Mouse (Mus musculus): ENCODE data around the gene Dip2c. TPM values are rescaled to one million over a fixed set of nuclear protein-coding genes. Genes with fewer than 3 reads are reported as not detected.

The Dip2c gene
- polyA plus RNA-seq, 1 experiment = 8.4 TPM

DNA sequence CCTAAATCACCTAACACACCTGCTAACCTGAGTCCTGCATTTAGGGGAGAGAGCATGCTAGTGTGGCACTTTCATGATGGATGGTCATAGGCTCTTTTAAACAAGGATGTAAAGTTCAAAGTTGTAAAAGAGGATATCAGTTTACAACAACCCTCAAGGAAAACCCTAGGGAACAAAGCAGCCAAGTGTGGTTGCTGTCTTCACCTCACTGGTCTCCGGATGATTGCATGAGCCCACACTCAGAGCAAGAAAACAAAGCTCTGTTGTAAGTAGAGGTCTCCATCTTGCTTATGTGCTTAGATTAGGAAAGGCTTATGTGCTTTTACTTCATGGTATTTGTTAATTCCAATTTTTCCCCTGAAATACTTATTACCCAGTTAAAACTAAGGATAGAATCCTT is 384.4 kb downstream of the Dip2c start:
- no peaks in the 10 kb centered on the region for H3K4me1 ChIP-seq (ENCODE audit: control insufficient read depth, insufficient read depth, low read length)

DNA sequence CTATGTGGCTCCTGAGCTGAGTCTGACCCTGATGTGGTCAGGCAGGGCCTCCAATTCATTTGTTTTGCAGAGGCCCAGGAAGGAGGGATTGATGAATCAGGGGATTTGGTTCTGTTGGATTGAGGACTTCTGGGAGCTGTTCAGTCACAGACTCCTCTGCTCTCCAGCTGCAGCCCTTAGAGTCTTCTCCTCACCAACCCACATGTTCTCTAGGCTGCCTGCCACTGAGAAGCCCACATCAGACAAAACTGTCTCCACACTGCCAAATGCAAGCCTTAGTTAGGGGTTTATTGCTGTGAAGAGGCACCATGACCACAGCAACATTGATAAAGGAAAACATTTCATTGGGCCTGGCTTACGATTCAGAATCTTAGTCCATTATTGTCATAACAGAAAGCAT is 387.3 kb downstream of the Dip2c start:
- H3K27ac ChIP-seq (ENCODE audit: insufficient read depth, low read length) = no peak overlapping the region
- H3K9ac ChIP-seq (ENCODE audit: low read depth, poor library complexity, severe bottlenecking) = no peak overlapping the region
- H3K27me3 ChIP-seq (ENCODE audit: control insufficient read depth, insufficient read depth, low read length, poor library complexity, severe bottlenecking) = no peaks in the 10 kb centered on the region
- H3K4me1 ChIP-seq (ENCODE audit: control insufficient read depth, insufficient read depth, low read length) = no peaks in the 10 kb centered on the region
- H3K4me3 ChIP-seq (ENCODE audit: low read depth, low read length) = no peak overlapping the region
- TF ChIP-seq EP300 (IDR thresholded peaks at IDR 0.05; ENCODE audit: insufficient read depth, low read depth, low read length) = no peak
- TF ChIP-seq CTCF (IDR thresholded peaks at IDR 0.05; ENCODE audit: low read depth, low read length) = no peak
- TF ChIP-seq POLR2A (IDR thresholded peaks at IDR 0.05; ENCODE audit: insufficient read depth, low read length) = no peak
- H3K36me3 ChIP-seq (ENCODE audit: control insufficient read depth, insufficient read depth, low read length, poor library complexity, severe bottlenecking) = no peaks in the 10 kb centered on the region
- no peaks in the 10 kb centered on the region for H3K9me3 ChIP-seq (replicated peaks; ENCODE audit: control insufficient read depth, insufficient read depth, low read length, poor library complexity, severe bottlenecking)

More for the DNA sequence above, 384.4 kb downstream of the Dip2c start:
- no peak overlapping the region for H3K27ac ChIP-seq (ENCODE audit: insufficient read depth, low read length)
- H3K4me3 ChIP-seq (ENCODE audit: low read depth, low read length) = no peak overlapping the region
- H3K36me3 ChIP-seq (ENCODE audit: control insufficient read depth, insufficient read depth, low read length, poor library complexity, severe bottlenecking) = no peaks in the 10 kb centered on the region
- H3K9ac ChIP-seq (ENCODE audit: low read depth, poor library complexity, severe bottlenecking) = no peak overlapping the region
- H3K27me3 ChIP-seq (ENCODE audit: control insufficient read depth, insufficient read depth, low read length, poor library complexity, severe bottlenecking) = no peaks in the 10 kb centered on the region
- H3K9me3 ChIP-seq (replicated peaks; ENCODE audit: control insufficient read depth, insufficient read depth, low read length, poor library complexity, severe bottlenecking) = no peaks in the 10 kb centered on the region
- TF ChIP-seq POLR2A (IDR thresholded peaks at IDR 0.05; ENCODE audit: insufficient read depth, low read length) (no peak), CTCF (IDR thresholded peaks at IDR 0.05; ENCODE audit: low read depth, low read length) (no peak), EP300 (IDR thresholded peaks at IDR 0.05; ENCODE audit: insufficient read depth, low read depth, low read length) (no peak)

DNA sequence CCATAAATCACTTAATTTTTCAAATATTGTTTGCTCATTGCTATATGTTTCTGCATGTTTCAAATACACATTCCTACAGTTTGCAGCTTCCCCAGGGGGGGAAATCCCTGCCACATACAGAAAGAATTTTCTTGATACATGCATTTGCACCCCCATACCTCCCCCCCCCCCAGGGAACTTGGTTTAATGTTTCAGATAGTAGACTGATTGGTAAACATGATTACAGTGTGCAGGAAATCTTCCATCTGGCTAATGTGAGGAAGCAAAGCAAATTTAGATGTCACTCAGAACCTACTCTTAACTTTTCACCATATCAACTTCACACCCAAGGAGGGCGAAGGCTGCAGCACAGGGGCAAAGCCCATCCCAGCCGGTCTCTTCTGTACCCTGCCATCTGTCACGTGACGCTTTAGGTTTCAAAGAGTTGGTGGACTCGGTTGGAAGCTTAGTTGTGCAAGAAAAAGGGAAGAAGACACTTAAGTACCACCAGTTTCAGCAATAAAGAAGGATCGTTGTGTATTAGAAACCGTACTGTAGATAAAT is 391.7 kb downstream of the Dip2c start:
- H3K36me3 ChIP-seq (ENCODE audit: control insufficient read depth, insufficient read depth, low read length, poor library complexity, severe bottlenecking) = no peaks in the 10 kb centered on the region
- no peak overlapping the region for H3K27ac ChIP-seq (ENCODE audit: insufficient read depth, low read length)
- no peak for TF ChIP-seq CTCF (IDR thresholded peaks at IDR 0.05; ENCODE audit: low read depth, low read length)
- no peak for TF ChIP-seq EP300 (IDR thresholded peaks at IDR 0.05; ENCODE audit: insufficient read depth, low read depth, low read length)
- no peak for TF ChIP-seq POLR2A (IDR thresholded peaks at IDR 0.05; ENCODE audit: insufficient read depth, low read length)
- no peaks in the 10 kb centered on the region for H3K4me1 ChIP-seq (ENCODE audit: control insufficient read depth, insufficient read depth, low read length)
- H3K9ac ChIP-seq (ENCODE audit: low read depth, poor library complexity, severe bottlenecking) = no peak overlapping the region
- no peaks in the 10 kb centered on the region for H3K9me3 ChIP-seq (replicated peaks; ENCODE audit: control insufficient read depth, insufficient read depth, low read length, poor library complexity, severe bottlenecking)
- no peaks in the 10 kb centered on the region for H3K27me3 ChIP-seq (ENCODE audit: control insufficient read depth, insufficient read depth, low read length, poor library complexity, severe bottlenecking)
- no peak overlapping the region for H3K4me3 ChIP-seq (ENCODE audit: low read depth, low read length)

DNA sequence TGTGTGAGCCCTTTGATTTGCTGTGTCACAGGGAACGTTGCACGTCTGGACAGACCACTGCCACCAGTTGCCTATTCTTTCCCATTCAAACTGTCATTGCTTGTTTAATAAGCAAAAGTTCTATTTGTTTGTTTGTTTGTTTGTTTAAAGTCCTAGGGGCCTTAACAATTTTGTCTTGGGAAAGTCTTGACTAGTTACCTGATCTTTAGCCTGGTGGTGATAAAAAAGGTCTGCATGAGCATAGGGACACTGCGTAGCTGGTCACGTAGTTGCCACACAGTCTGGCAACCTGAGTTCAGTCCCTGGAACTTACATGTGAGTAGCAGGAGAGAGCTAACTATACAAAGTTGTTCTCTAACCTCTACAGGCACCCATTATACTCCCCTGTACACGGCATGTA is 392.9 kb downstream of the Dip2c start:
- no peaks in the 10 kb centered on the region for H3K27me3 ChIP-seq (ENCODE audit: control insufficient read depth, insufficient read depth, low read length, poor library complexity, severe bottlenecking)
- H3K9ac ChIP-seq (ENCODE audit: low read depth, poor library complexity, severe bottlenecking) = no peak overlapping the region
- H3K27ac ChIP-seq (ENCODE audit: insufficient read depth, low read length) = no peak overlapping the region
- H3K9me3 ChIP-seq (replicated peaks; ENCODE audit: control insufficient read depth, insufficient read depth, low read length, poor library complexity, severe bottlenecking) = no peaks in the 10 kb centered on the region
- TF ChIP-seq EP300 (IDR thresholded peaks at IDR 0.05; ENCODE audit: insufficient read depth, low read depth, low read length) (no peak), CTCF (IDR thresholded peaks at IDR 0.05; ENCODE audit: low read depth, low read length) (no peak), POLR2A (IDR thresholded peaks at IDR 0.05; ENCODE audit: insufficient read depth, low read length) (no peak)
- H3K4me3 ChIP-seq (ENCODE audit: low read depth, low read length) = no peak overlapping the region
- H3K4me1 ChIP-seq (ENCODE audit: control insufficient read depth, insufficient read depth, low read length) = no peaks in the 10 kb centered on the region
- H3K36me3 ChIP-seq (ENCODE audit: control insufficient read depth, insufficient read depth, low read length, poor library complexity, severe bottlenecking) = no peaks in the 10 kb centered on the region

DNA sequence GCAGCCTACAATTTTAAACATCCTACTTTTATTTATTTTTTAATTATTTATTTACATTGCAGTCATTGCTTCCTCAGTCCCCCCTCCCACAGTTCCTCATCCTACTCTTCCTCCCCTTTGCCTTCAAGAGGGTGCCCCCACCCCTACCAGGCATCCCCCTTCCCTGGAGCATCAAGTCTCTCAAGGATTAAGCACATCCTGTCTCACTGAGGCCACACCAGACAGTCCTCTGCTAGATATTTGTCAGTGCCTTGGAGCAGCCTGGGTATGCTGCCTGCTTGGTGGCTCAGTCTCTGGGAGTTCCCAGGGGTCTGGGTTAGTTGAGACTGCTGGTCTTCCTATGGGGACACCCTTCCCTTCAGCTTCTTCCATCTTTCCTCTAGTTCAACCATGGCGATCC is 397.8 kb downstream of the Dip2c start:
- Histone ChIP-seq H3K4me1 (ENCODE audit: control insufficient read depth, insufficient read depth, low read length) (no peaks in the 10 kb centered on the region), H3K36me3 (ENCODE audit: control insufficient read depth, insufficient read depth, low read length, poor library complexity, severe bottlenecking) (no peaks in the 10 kb centered on the region), H3K4me3 (ENCODE audit: low read depth, low read length) (no peak overlapping the region), H3K9ac (ENCODE audit: low read depth, poor library complexity, severe bottlenecking) (no peak overlapping the region), H3K9me3 (replicated peaks; ENCODE audit: control insufficient read depth, insufficient read depth, low read length, poor library complexity, severe bottlenecking) (no peaks in the 10 kb centered on the region), H3K27ac (ENCODE audit: insufficient read depth, low read length) (no peak overlapping the region), H3K27me3 (ENCODE audit: control insufficient read depth, insufficient read depth, low read length, poor library complexity, severe bottlenecking) (no peaks in the 10 kb centered on the region)
- TF ChIP-seq POLR2A (IDR thresholded peaks at IDR 0.05; ENCODE audit: insufficient read depth, low read length) (no peak), EP300 (IDR thresholded peaks at IDR 0.05; ENCODE audit: insufficient read depth, low read depth, low read length) (no peak), CTCF (IDR thresholded peaks at IDR 0.05; ENCODE audit: low read depth, low read length) (no peak)

DNA sequence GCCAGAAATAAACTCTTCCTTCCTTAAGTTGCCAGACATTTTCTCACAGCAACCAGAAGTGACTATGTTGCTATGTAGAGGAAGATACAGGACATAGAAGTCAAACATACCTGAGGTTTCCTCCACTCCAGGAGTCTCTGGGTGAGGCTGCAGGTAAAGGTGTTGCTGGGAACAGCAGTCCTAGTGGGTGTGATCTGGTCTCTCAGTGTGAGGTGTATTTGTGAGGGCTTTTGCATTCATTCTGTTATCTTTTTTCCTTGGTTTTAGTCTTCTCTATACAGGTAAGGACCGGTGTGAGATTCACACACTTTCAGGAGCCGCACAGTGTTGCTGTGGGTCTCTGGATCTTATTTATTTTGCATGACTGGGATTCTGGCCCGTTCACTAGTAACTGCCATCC is 405.2 kb downstream of the Dip2c start:
- Histone ChIP-seq H3K4me3 (ENCODE audit: low read depth, low read length) (no peak overlapping the region), H3K9me3 (replicated peaks; ENCODE audit: control insufficient read depth, insufficient read depth, low read length, poor library complexity, severe bottlenecking) (no peaks in the 10 kb centered on the region), H3K9ac (ENCODE audit: low read depth, poor library complexity, severe bottlenecking) (no peak overlapping the region), H3K36me3 (ENCODE audit: control insufficient read depth, insufficient read depth, low read length, poor library complexity, severe bottlenecking) (no peaks in the 10 kb centered on the region), H3K27ac (ENCODE audit: insufficient read depth, low read length) (no peak overlapping the region), H3K27me3 (ENCODE audit: control insufficient read depth, insufficient read depth, low read length, poor library complexity, severe bottlenecking) (no peaks in the 10 kb centered on the region), H3K4me1 (ENCODE audit: control insufficient read depth, insufficient read depth, low read length) (no peaks in the 10 kb centered on the region)
- TF ChIP-seq CTCF (IDR thresholded peaks at IDR 0.05; ENCODE audit: low read depth, low read length) = no peak
